Mouse (Mus musculus) kidney, embryonic 15.5 days (tissue): ENCODE measurements around the gene Msantd3. TPM values are rescaled to one million over a fixed set of nuclear protein-coding genes. Genes with fewer than 3 reads are reported as not detected.

ENCODE experiments used
- ATAC-seq: fragments of 200-750 bp; cut with Nextera tagmentation; replicated peaks from 2 replicates; pipeline ENCODE4 v1.8.0; 2017; ENCODE audit warnings: moderate TSS enrichment; ENCODE audit not compliant: low FRiP score
- H3K27ac ChIP-seq: fragments of 300-500 bp; sonication (generic); 2 replicates; pipeline ENCODE4 v1.5.1; 2015; ENCODE audit warnings: mild to moderate bottlenecking, inconsistent platforms
- H3K27me3 ChIP-seq: fragments of 300-500 bp; sonication (generic); 2 replicates; pipeline ENCODE4 v1.6.1; 2015; ENCODE audit warnings: inconsistent platforms
- H3K36me3 ChIP-seq: fragments of 300-500 bp; sonication (generic); 2 replicates; pipeline ENCODE4 v1.6.1; 2015; ENCODE audit warnings: inconsistent platforms
- H3K4me1 ChIP-seq: fragments of 300-500 bp; sonication (generic); 2 replicates; pipeline ENCODE4 v1.6.1; 2015; ENCODE audit warnings: inconsistent platforms
- H3K4me2 ChIP-seq: fragments of 300-500 bp; sonication (generic); 2 replicates; pipeline ENCODE4 v1.6.1; 2015; ENCODE audit warnings: moderate library complexity, mild to moderate bottlenecking, inconsistent platforms
- H3K4me3 ChIP-seq: fragments of 300-500 bp; sonication (generic); replicated peaks from 2 replicates; pipeline ENCODE4 v1.5.1; 2015; ENCODE audit warnings: mild to moderate bottlenecking, inconsistent platforms
- H3K9ac ChIP-seq: fragments of 300-500 bp; sonication (generic); 2 replicates; pipeline ENCODE4 v1.6.1; 2015; ENCODE audit warnings: mild to moderate bottlenecking, inconsistent platforms
- H3K9me3 ChIP-seq: fragments of 300-500 bp; sonication (generic); replicated peaks from 2 replicates; pipeline ENCODE4 v1.6.1; 2016; ENCODE audit warnings: inconsistent platforms
- WGBS: fragments of 180-500 bp; shearing (Covaris S2); methylation state at CpG from one replicate; pipeline ENCODE4 v1.1.7; 2015; ENCODE audit warnings: mixed read lengths; 5-methylcytosine and 5-hydroxymethylcytosine counted together
- polyA plus RNA-seq: library from polyadenylated mRNA; unstranded; fragments of >200 nt; fragmentation: Nextera tagmentation; extraction: Ambion mirVana; gene quantifications from 2 replicates; pipeline ENCODE4 v1.2.1, GENCODE M21; 2015

Gene Msantd3
- polyA plus RNA-seq, 1 experiment from 2014 or later = 31.9 TPM

- Histone ChIP-seq H3K27ac (peak overlapping the region; percentile 93), H3K36me3 (peaks cover 4% of the 10 kb centered on the region; the same call in 1 of the 2 replicates), H3K9me3 (no peaks in the 10 kb centered on the region), H3K27me3 (no peaks in the 10 kb centered on the region), H3K4me3 (peak overlapping the region; percentile 92), H3K4me2 (peak overlapping the region; percentile 81), H3K9ac (peak overlapping the region; percentile 88), H3K4me1 (peaks cover 16% of the 10 kb centered on the region)
- ATAC-seq = peak; percentile 68
- WGBS = 2% methylated on average over 12 of the region's 12 CpGs
Measured at GRCm38 (mm10) chr4:48586099-48586821, 46.5 kb downstream of the Msantd3 start.

GRCm38 (mm10) chr4:48587526-48587925, 47.8 kb downstream of the Msantd3 start:
- 97% methylated on average over 2 of the region's 2 CpGs for WGBS

GRCm38 (mm10) chr4:48588576-48588975, 48.8 kb downstream of the Msantd3 start:
- peaks cover 16% of the 10 kb centered on the region for H3K4me1 ChIP-seq
- H3K9me3 ChIP-seq = no peaks in the 10 kb centered on the region
- H3K4me2 ChIP-seq = no peak overlapping the region
- H3K9ac ChIP-seq = no peak overlapping the region
- 68% methylated on average over 9 of the region's 9 CpGs for WGBS
- peaks cover 4% of the 10 kb centered on the region; the same call in 1 of the 2 replicates for H3K36me3 ChIP-seq
- no peak overlapping the region for H3K4me3 ChIP-seq
- ATAC-seq = no peak
- H3K27ac ChIP-seq = no peak overlapping the region
- no peaks in the 10 kb centered on the region for H3K27me3 ChIP-seq

More at GRCm38 (mm10) chr4:48587526-48587925, 47.8 kb downstream of the Msantd3 start:
- H3K9me3 ChIP-seq = no peaks in the 10 kb centered on the region
- H3K36me3 ChIP-seq = peaks cover 4% of the 10 kb centered on the region; the same call in 1 of the 2 replicates
- H3K27me3 ChIP-seq = no peaks in the 10 kb centered on the region
- H3K4me3 ChIP-seq = no peak overlapping the region
- no peak overlapping the region for H3K4me2 ChIP-seq
- ATAC-seq = no peak
- peaks cover 16% of the 10 kb centered on the region for H3K4me1 ChIP-seq
- H3K9ac ChIP-seq = no peak overlapping the region
- no peak overlapping the region for H3K27ac ChIP-seq

- no peak for ATAC-seq
- H3K36me3 ChIP-seq = peaks cover 4% of the 10 kb centered on the region; the same call in 1 of the 2 replicates
- H3K9ac ChIP-seq = no peak overlapping the region
- H3K27ac ChIP-seq = no peak overlapping the region
- H3K4me3 ChIP-seq = no peak overlapping the region
- H3K4me1 ChIP-seq = peaks cover 16% of the 10 kb centered on the region
- H3K9me3 ChIP-seq = no peaks in the 10 kb centered on the region
- no peak overlapping the region for H3K4me2 ChIP-seq
- 72% methylated on average over 7 of the region's 7 CpGs for WGBS
- no peaks in the 10 kb centered on the region for H3K27me3 ChIP-seq
Measured at GRCm38 (mm10) chr4:48590862-48591261, 51.1 kb downstream of the Msantd3 start.

- H3K4me1 ChIP-seq = peaks cover 12% of the 10 kb centered on the region
- no peak overlapping the region for H3K4me2 ChIP-seq
- H3K27me3 ChIP-seq = no peaks in the 10 kb centered on the region
- H3K36me3 ChIP-seq = peaks cover 4% of the 10 kb centered on the region; the same call in 1 of the 2 replicates
- H3K4me3 ChIP-seq = no peak overlapping the region
- H3K9ac ChIP-seq = no peak overlapping the region
- H3K27ac ChIP-seq = no peak overlapping the region
- no peak for ATAC-seq
- 90% methylated on average over 3 of the region's 3 CpGs for WGBS
- H3K9me3 ChIP-seq = no peaks in the 10 kb centered on the region
Measured at GRCm38 (mm10) chr4:48591390-48591789, 51.7 kb downstream of the Msantd3 start.

GRCm38 (mm10) chr4:48592328-48592727, 52.6 kb downstream of the Msantd3 start:
- H3K4me3 ChIP-seq = no peak overlapping the region
- H3K27me3 ChIP-seq = no peaks in the 10 kb centered on the region
- no peaks in the 10 kb centered on the region for H3K9me3 ChIP-seq
- H3K36me3 ChIP-seq = peaks cover 4% of the 10 kb centered on the region; the same call in 1 of the 2 replicates
- peaks cover 5% of the 10 kb centered on the region for H3K4me1 ChIP-seq
- no peak for ATAC-seq
- no peak overlapping the region for H3K4me2 ChIP-seq
- no peak overlapping the region for H3K27ac ChIP-seq
- no peak overlapping the region for H3K9ac ChIP-seq
- 48% methylated on average over 5 of the region's 5 CpGs for WGBS

- 88% methylated on average over 7 of the region's 7 CpGs for WGBS
- Histone ChIP-seq H3K9me3 (no peaks in the 10 kb centered on the region), H3K4me1 (peaks cover 7% of the 10 kb centered on the region), H3K27me3 (no peaks in the 10 kb centered on the region), H3K36me3 (no peaks in the 10 kb centered on the region; the same call in 1 of the 2 replicates), H3K27ac (no peak overlapping the region), H3K9ac (no peak overlapping the region), H3K4me3 (no peak overlapping the region), H3K4me2 (no peak overlapping the region)
- ATAC-seq = no peak
Measured at GRCm38 (mm10) chr4:48592844-48593243, 53.1 kb downstream of the Msantd3 start.

- 93% methylated on average over 7 of the region's 7 CpGs for WGBS
- no peak overlapping the region for H3K4me3 ChIP-seq
- peaks cover 3% of the 10 kb centered on the region; the same call in 1 of the 2 replicates for H3K36me3 ChIP-seq
- no peaks in the 10 kb centered on the region for H3K9me3 ChIP-seq
- no peaks in the 10 kb centered on the region for H3K27me3 ChIP-seq
- H3K27ac ChIP-seq = no peak overlapping the region
- ATAC-seq = no peak
- no peak overlapping the region for H3K9ac ChIP-seq
- no peak overlapping the region for H3K4me2 ChIP-seq
- 0 out of 2 replicates have a peak, but pooled peaks cover 3% of the 10 kb centered on the region for H3K4me1 ChIP-seq
Measured at GRCm38 (mm10) chr4:48596111-48596510, 56.4 kb downstream of the Msantd3 start.

GRCm38 (mm10) chr4:48605650-48606049, 65.9 kb downstream of the Msantd3 start:
- H3K4me1 ChIP-seq = no peaks in the 10 kb centered on the region
- H3K4me3 ChIP-seq = no peak overlapping the region
- H3K4me2 ChIP-seq = no peak overlapping the region
- H3K9me3 ChIP-seq = no peaks in the 10 kb centered on the region
- no peaks in the 10 kb centered on the region for H3K27me3 ChIP-seq
- H3K27ac ChIP-seq = no peak overlapping the region
- no peak for ATAC-seq
- 77% methylated on average over 3 of the region's 3 CpGs for WGBS
- H3K9ac ChIP-seq = no peak overlapping the region
- H3K36me3 ChIP-seq = peaks cover 45% of the 10 kb centered on the region

GRCm38 (mm10) chr4:48609485-48609884, 69.8 kb downstream of the Msantd3 start:
- ATAC-seq = no peak
- Histone ChIP-seq H3K4me3 (no peak overlapping the region), H3K36me3 (peaks cover 69% of the 10 kb centered on the region), H3K4me2 (no peak overlapping the region), H3K27me3 (no peaks in the 10 kb centered on the region), H3K9ac (no peak overlapping the region), H3K9me3 (no peaks in the 10 kb centered on the region), H3K27ac (no peak overlapping the region), H3K4me1 (no peaks in the 10 kb centered on the region)
- WGBS = 91% methylated on average over 9 of the region's 9 CpGs

GRCm38 (mm10) chr4:48610251-48610650, 70.5 kb downstream of the Msantd3 start:
- no peak overlapping the region for H3K27ac ChIP-seq
- no peak overlapping the region for H3K9ac ChIP-seq
- peaks cover 66% of the 10 kb centered on the region for H3K36me3 ChIP-seq
- no peak overlapping the region for H3K4me3 ChIP-seq
- no peak overlapping the region for H3K4me2 ChIP-seq
- 96% methylated on average over 6 of the region's 6 CpGs for whole genome bisulfite sequencing
- no peaks in the 10 kb centered on the region for H3K27me3 ChIP-seq
- ATAC-seq = no peak
- no peaks in the 10 kb centered on the region for H3K4me1 ChIP-seq
- no peaks in the 10 kb centered on the region for H3K9me3 ChIP-seq
